Mouse (Mus musculus) cerebellum, adult 2 months (tissue): ENCODE data around the gene Elob.

Experiments
- CTCF ChIP-seq: fragments of 200-500 bp; IDR thresholded peaks from 2 replicates; pipeline ENCODE4 v1.5.1; 2011; ENCODE audit warnings: low read depth, mild to moderate bottlenecking, control low read depth, low read length, moderate library complexity, borderline replicate concordance; ENCODE audit not compliant: insufficient read depth
- POLR2A ChIP-seq: fragments of 200-500 bp; IDR thresholded peaks from 2 replicates; pipeline ENCODE4 v1.6.1; 2011; ENCODE audit warnings: low read length, control low read depth, borderline replicate concordance; ENCODE audit not compliant: insufficient read depth

- no peak for TF ChIP-seq POLR2A
- TF ChIP-seq CTCF, result peak; percentile 60; the same call in 1 of the 2 replicates
These were observed 14.9 kb upstream of the Elob start, which contains the start of the genes Prss32 and Prss41 for GRCm38 (mm10) chr17:23843812-23844273.
